Mouse (Mus musculus) brain, embryonic 14.5 days (tissue): Measurements from ENCODE around the gene Safb. TPM values are rescaled to one million over a fixed set of nuclear protein-coding genes. Genes with fewer than 3 reads are reported as not detected.

Experiments used
- DNase-seq: peaks from one replicate; pipeline ENCODE4 v3.0.0-alpha.2; 2011; ENCODE audit warnings: low read depth
- CTCF ChIP-seq: fragments of 200-500 bp; IDR thresholded peaks from 2 replicates; pipeline ENCODE4 v1.5.1; 2012; ENCODE audit warnings: inconsistent platforms, mild to moderate bottlenecking, moderate library complexity, borderline replicate concordance; ENCODE audit not compliant: insufficient read depth, insufficient read length; ENCODE audit errors: extremely low read depth
- POLR2A ChIP-seq: fragments of 200-500 bp; IDR thresholded peaks from 2 replicates; pipeline ENCODE4 v1.6.1; 2012; ENCODE audit warnings: mild to moderate bottlenecking, inconsistent platforms, borderline replicate concordance; ENCODE audit not compliant: poor library complexity, insufficient read depth, insufficient read length, severe bottlenecking; ENCODE audit errors: extremely low read depth
- polyA plus RNA-seq: library from polyadenylated mRNA; depleted of rRNA; stranded (reverse); fragments of >200 nt; gene quantifications from 2 replicates; pipeline ENCODE4 v1.2.3, GENCODE M21; 2012; rRNA removed

Gene Safb
- polyA plus RNA-seq, 1 experiment, result 173 TPM

GRCm38 (mm10) chr17:56631807-56632206, 47.2 kb downstream of the Safb start:
- DNase-seq, result no peak
- TF ChIP-seq CTCF, result no peak
- TF ChIP-seq POLR2A, result no peak

GRCm38 (mm10) chr17:56634023-56634422, 49.4 kb downstream of the Safb start:
- no peak for DNase-seq
- TF ChIP-seq POLR2A, result no peak
- TF ChIP-seq CTCF, result no peak

GRCm38 (mm10) chr17:56643237-56643636, 58.6 kb downstream of the Safb start:
- DNase-seq, result no peak
- TF ChIP-seq POLR2A (no peak), CTCF (no peak)

- DNase-seq, result no peak
- TF ChIP-seq POLR2A (no peak), CTCF (no peak)
These were observed 62.9 kb downstream of the Safb start for GRCm38 (mm10) chr17:56647546-56647945.

- DNase-seq, result peak; percentile 39
- TF ChIP-seq CTCF, result no peak
- no peak for TF ChIP-seq POLR2A
These were observed 67.2 kb downstream of the Safb start for GRCm38 (mm10) chr17:56651801-56652200.

GRCm38 (mm10) chr17:56654771-56655170, 70.1 kb downstream of the Safb start:
- DNase-seq, result no peak
- TF ChIP-seq CTCF (no peak), POLR2A (no peak)

- DNase-seq, result no peak
- TF ChIP-seq POLR2A (no peak), CTCF (no peak)
These were observed 70.7 kb downstream of the Safb start for GRCm38 (mm10) chr17:56655311-56655710.

Other genes starting within 250 kb of the Safb start
- 1,311 and 1,669 TPM in 2 replicates for gene Ptprs, start 108.3 kb upstream of the Safb start, polyA plus RNA-seq
- gene Znrf4, start 72.4 kb upstream of the Safb start, polyA plus RNA-seq, result 0.05 TPM in 1 of 2 replicates, not detected in the other
- 2.9 and 3.1 TPM in 2 replicates for gene Gm20219, start 30.4 kb upstream of the Safb start, polyA plus RNA-seq
- gene Safb2, start 240 bp upstream of the Safb start, polyA plus RNA-seq, result 53.9 and 127 TPM in 2 replicates
- 101 and 119 TPM in 2 replicates for gene 2410015M20Rik, start 24.9 kb downstream of the Safb start, polyA plus RNA-seq
- gene Rpl36, start 28.6 kb downstream of the Safb start, polyA plus RNA-seq, result 1,808 and 2,187 TPM in 2 replicates
- gene Lonp1, start 42.1 kb downstream of the Safb start, polyA plus RNA-seq, result 70.4 and 77.2 TPM in 2 replicates
- 4.0 TPM in 2 replicates for gene Catsperd, start 43.3 kb downstream of the Safb start, polyA plus RNA-seq
- 146 and 176 TPM in 2 replicates for gene Ranbp3, start 88.5 kb downstream of the Safb start, polyA plus RNA-seq
- gene Ndufa11, start 132.9 kb downstream of the Safb start, polyA plus RNA-seq, result 313 and 400 TPM in 2 replicates
- gene Vmac, start 133.2 kb downstream of the Safb start, polyA plus RNA-seq, result 18.2 and 18.8 TPM in 2 replicates
- 5.2 and 5.4 TPM in 2 replicates for gene Nrtn, start 172.7 kb downstream of the Safb start, polyA plus RNA-seq
- gene Dus3l, start 179.9 kb downstream of the Safb start, polyA plus RNA-seq, result 139 and 198 TPM in 2 replicates
- 3.1 and 3.9 TPM in 2 replicates for gene Prr22, start 185.4 kb downstream of the Safb start, polyA plus RNA-seq
- 7.8 and 11.1 TPM in 2 replicates for gene Rfx2, start 246.2 kb downstream of the Safb start, polyA plus RNA-seq